Mouse (Mus musculus): ENCODE results near the gene Ccdc33. TPM values are rescaled to one million over a fixed set of nuclear protein-coding genes. Genes with fewer than 3 reads are reported as not detected.

Gene Ccdc33
- polyA plus RNA-seq, 1 experiment from 2014 or later = 0.33 TPM

GRCm38 (mm10) chr9:58150733-58151361 is 32.2 kb upstream of the Ccdc33 start:
- H3K4me1 ChIP-seq (replicated peaks) = peaks cover 26% of the 10 kb centered on the region
- H3K9me3 ChIP-seq = no peaks in the 10 kb centered on the region
- no peak for ATAC-seq (ENCODE audit: low read depth)
- no peak overlapping the region for H3K4me3 ChIP-seq
- no peak overlapping the region for H3K27ac ChIP-seq (replicated peaks)
- no peaks in the 10 kb centered on the region for H3K36me3 ChIP-seq
- no peak overlapping the region for H3K9ac ChIP-seq
- WGBS = 78% methylated on average over 4 of the region's 4 CpGs
- no peak overlapping the region for H3K4me2 ChIP-seq
- H3K27me3 ChIP-seq = no peaks in the 10 kb centered on the region

- no peaks in the 10 kb centered on the region for H3K9me3 ChIP-seq
- no peak overlapping the region for H3K27ac ChIP-seq (replicated peaks)
- no peaks in the 10 kb centered on the region for H3K36me3 ChIP-seq
- no peak overlapping the region for H3K9ac ChIP-seq
- no peak for ATAC-seq (ENCODE audit: low read depth)
- no peaks in the 10 kb centered on the region for H3K27me3 ChIP-seq
- WGBS = 73% methylated on average over 2 of the region's 2 CpGs
- H3K4me1 ChIP-seq (replicated peaks) = peaks cover 21% of the 10 kb centered on the region
- H3K4me3 ChIP-seq = no peak overlapping the region
- H3K4me2 ChIP-seq = no peak overlapping the region
Observed at GRCm38 (mm10) chr9:58148806-58149205, 30.2 kb upstream of the Ccdc33 start.

- H3K4me3 ChIP-seq = no peak overlapping the region
- H3K9ac ChIP-seq = no peak overlapping the region
- H3K36me3 ChIP-seq = no peaks in the 10 kb centered on the region
- H3K4me2 ChIP-seq = no peak overlapping the region
- peaks cover 4% of the 10 kb centered on the region; the same call in 1 of the 2 replicates for H3K27me3 ChIP-seq
- no peak overlapping the region for H3K27ac ChIP-seq (replicated peaks)
- WGBS = 87% methylated on average over 5 of the region's 5 CpGs
- H3K9me3 ChIP-seq = no peaks in the 10 kb centered on the region
- peaks cover 19% of the 10 kb centered on the region for H3K4me1 ChIP-seq (replicated peaks)
- ATAC-seq (ENCODE audit: low read depth) = no peak
Observed at GRCm38 (mm10) chr9:58145417-58145816, 26.8 kb upstream of the Ccdc33 start.

- Histone ChIP-seq H3K36me3 (no peaks in the 10 kb centered on the region), H3K4me2 (no peak overlapping the region), H3K9me3 (no peaks in the 10 kb centered on the region), H3K27me3 (peaks cover 8% of the 10 kb centered on the region; the same call in 1 of the 2 replicates), H3K27ac (replicated peaks) (no peak overlapping the region), H3K4me1 (replicated peaks) (peaks cover 26% of the 10 kb centered on the region), H3K9ac (no peak overlapping the region), H3K4me3 (no peak overlapping the region)
- WGBS = 58% methylated on average over 1 of the region's 1 CpGs
- ATAC-seq (ENCODE audit: low read depth) = no peak
Observed at GRCm38 (mm10) chr9:58144664-58145063, 26.0 kb upstream of the Ccdc33 start.

- no peak for ATAC-seq (ENCODE audit: low read depth)
- no peaks in the 10 kb centered on the region for H3K9me3 ChIP-seq
- no peak overlapping the region for H3K4me2 ChIP-seq
- no peaks in the 10 kb centered on the region for H3K36me3 ChIP-seq
- H3K4me3 ChIP-seq = no peak overlapping the region
- no peak overlapping the region for H3K27ac ChIP-seq (replicated peaks)
- 48% methylated on average over 7 of the region's 7 CpGs for WGBS
- H3K9ac ChIP-seq = no peak overlapping the region
- H3K27me3 ChIP-seq = peaks cover 8% of the 10 kb centered on the region; the same call in 1 of the 2 replicates
- H3K4me1 ChIP-seq (replicated peaks) = peaks cover 28% of the 10 kb centered on the region
Observed at GRCm38 (mm10) chr9:58143419-58143818, 24.8 kb upstream of the Ccdc33 start.

GRCm38 (mm10) chr9:58139947-58140346 is 21.3 kb upstream of the Ccdc33 start:
- H3K9ac ChIP-seq = no peak overlapping the region
- peaks cover 55% of the 10 kb centered on the region for H3K4me1 ChIP-seq (replicated peaks)
- H3K4me2 ChIP-seq = no peak overlapping the region
- 0 out of 2 replicates have a peak overlapping the region, but pooled peaks have one; percentile 5 for H3K27ac ChIP-seq (replicated peaks)
- no peaks in the 10 kb centered on the region for H3K36me3 ChIP-seq
- 0 out of 2 replicates have a peak, but pooled peaks have one; percentile 12 for ATAC-seq (ENCODE audit: low read depth)
- H3K27me3 ChIP-seq = peaks cover 24% of the 10 kb centered on the region
- H3K4me3 ChIP-seq = no peak overlapping the region
- H3K9me3 ChIP-seq = no peaks in the 10 kb centered on the region
- WGBS = 36% methylated on average over 6 of the region's 6 CpGs

- peak overlapping the region; percentile 18 for H3K4me3 ChIP-seq
- no peak for ATAC-seq (ENCODE audit: low read depth)
- H3K4me1 ChIP-seq (replicated peaks) = peaks cover 72% of the 10 kb centered on the region
- H3K4me2 ChIP-seq = peak overlapping the region; percentile 38
- WGBS = 54% methylated on average over 2 of the region's 2 CpGs
- H3K36me3 ChIP-seq = no peaks in the 10 kb centered on the region
- peak overlapping the region; percentile 82 for H3K27ac ChIP-seq (replicated peaks)
- H3K9ac ChIP-seq = peak overlapping the region; percentile 1; the same call in 1 of the 2 replicates
- no peaks in the 10 kb centered on the region for H3K9me3 ChIP-seq
- H3K27me3 ChIP-seq = peaks cover 50% of the 10 kb centered on the region
Observed at GRCm38 (mm10) chr9:58135921-58136321, 17.3 kb upstream of the Ccdc33 start.

- peaks cover 52% of the 10 kb centered on the region for H3K27me3 ChIP-seq
- H3K4me2 ChIP-seq = peak overlapping the region; percentile 38
- WGBS = 25% methylated on average over 7 of the region's 7 CpGs
- no peaks in the 10 kb centered on the region for H3K9me3 ChIP-seq
- H3K4me3 ChIP-seq = peak overlapping the region; percentile 18
- 0 out of 2 replicates have a peak overlapping the region, but pooled peaks have one; percentile 1 for H3K9ac ChIP-seq
- peak overlapping the region; percentile 82 for H3K27ac ChIP-seq (replicated peaks)
- no peaks in the 10 kb centered on the region for H3K36me3 ChIP-seq
- no peak for ATAC-seq (ENCODE audit: low read depth)
- H3K4me1 ChIP-seq (replicated peaks) = peaks cover 64% of the 10 kb centered on the region
Observed at GRCm38 (mm10) chr9:58134906-58135305, 16.3 kb upstream of the Ccdc33 start.

- Histone ChIP-seq H3K4me2 (peak overlapping the region; percentile 38), H3K9ac (peak overlapping the region; percentile 46; the same call in 1 of the 2 replicates), H3K36me3 (no peaks in the 10 kb centered on the region), H3K4me1 (replicated peaks) (peaks cover 68% of the 10 kb centered on the region), H3K27me3 (peaks cover 60% of the 10 kb centered on the region), H3K9me3 (no peaks in the 10 kb centered on the region), H3K27ac (replicated peaks) (peak overlapping the region; percentile 82), H3K4me3 (no peak overlapping the region)
- peak; percentile 55 for ATAC-seq (ENCODE audit: low read depth)
- 7% methylated on average over 14 of the region's 17 CpGs for WGBS
Observed at GRCm38 (mm10) chr9:58133893-58134884, 15.6 kb upstream of the Ccdc33 start.

GRCm38 (mm10) chr9:58131735-58132134 is 13.1 kb upstream of the Ccdc33 start:
- H3K9me3 ChIP-seq = no peaks in the 10 kb centered on the region
- H3K4me2 ChIP-seq = no peak overlapping the region
- ATAC-seq (ENCODE audit: low read depth) = no peak
- H3K4me1 ChIP-seq (replicated peaks) = peaks cover 65% of the 10 kb centered on the region
- no peak overlapping the region for H3K4me3 ChIP-seq
- H3K27me3 ChIP-seq = peaks cover 68% of the 10 kb centered on the region
- 65% methylated on average over 7 of the region's 7 CpGs for WGBS
- H3K27ac ChIP-seq (replicated peaks) = no peak overlapping the region
- H3K9ac ChIP-seq = no peak overlapping the region
- H3K36me3 ChIP-seq = no peaks in the 10 kb centered on the region

GRCm38 (mm10) chr9:58130909-58131308 is 12.3 kb upstream of the Ccdc33 start:
- 50% methylated on average over 3 of the region's 3 CpGs for WGBS
- no peaks in the 10 kb centered on the region for H3K9me3 ChIP-seq
- no peak overlapping the region for H3K9ac ChIP-seq
- no peak overlapping the region for H3K4me3 ChIP-seq
- peaks cover 56% of the 10 kb centered on the region for H3K4me1 ChIP-seq (replicated peaks)
- ATAC-seq (ENCODE audit: low read depth) = no peak
- peaks cover 69% of the 10 kb centered on the region for H3K27me3 ChIP-seq
- no peaks in the 10 kb centered on the region for H3K36me3 ChIP-seq
- no peak overlapping the region for H3K27ac ChIP-seq (replicated peaks)
- H3K4me2 ChIP-seq = no peak overlapping the region

- Histone ChIP-seq H3K4me1 (replicated peaks) (peaks cover 45% of the 10 kb centered on the region), H3K36me3 (no peaks in the 10 kb centered on the region), H3K4me3 (no peak overlapping the region), H3K27me3 (peaks cover 69% of the 10 kb centered on the region), H3K9me3 (no peaks in the 10 kb centered on the region), H3K27ac (replicated peaks) (peak overlapping the region; percentile 78), H3K9ac (peak overlapping the region; percentile 38; the same call in 1 of the 2 replicates), H3K4me2 (peak overlapping the region; percentile 32)
- WGBS = 15% methylated on average over 8 of the region's 8 CpGs
- ATAC-seq (ENCODE audit: low read depth) = no peak
Observed at GRCm38 (mm10) chr9:58129508-58129907, 10.9 kb upstream of the Ccdc33 start.
